Mouse (Mus musculus) MEL (cell line): ENCODE measurements around the gene Kat6b. TPM values are rescaled to one million over a fixed set of nuclear protein-coding genes. Genes with fewer than 3 reads are reported as not detected.

Experiments
- DNase-seq: peaks from one replicate; pipeline ENCODE4 v3.0.0; 2011; ENCODE audit warnings: low read depth, low spot score
- H3K27ac ChIP-seq: 2 replicates; pipeline ENCODE4 v1.5.1; 2012; ENCODE audit warnings: low read depth, mild to moderate bottlenecking, control low read depth, low read length, moderate library complexity; ENCODE audit not compliant: control insufficient read depth
- H3K27me3 ChIP-seq, 2 experiments: fragments of 150-350 bp in 1 of 2; sonication (generic) in 1 of 2; 2 replicates each; pipeline ENCODE4 v1.6.1; 2012; ENCODE audit warnings: low read length in 2 of 2, mild to moderate bottlenecking in 2 of 2, improper control_type of control experiment in 1 of 2, moderate library complexity in 1 of 2; ENCODE audit not compliant: insufficient read depth in 2 of 2, control insufficient read depth in 1 of 2
- H3K36me3 ChIP-seq, 2 experiments: 2 replicates each; pipeline ENCODE4 v1.6.1; 2012 to 2014; ENCODE audit warnings: low read length in 2 of 2, improper control_type of control experiment in 1 of 2, inconsistent platforms in 1 of 2, mild to moderate bottlenecking in 1 of 2; ENCODE audit not compliant: insufficient read depth in 2 of 2, control insufficient read depth in 1 of 2
- H3K4me1 ChIP-seq, 2 experiments: fragments of 150-350 bp in 1 of 2; sonication (generic) in 1 of 2; 2 replicates each; pipeline ENCODE4 v1.6.1; 2012; ENCODE audit warnings: low read length in 2 of 2, improper control_type of control experiment in 1 of 2, mild to moderate bottlenecking in 1 of 2; ENCODE audit not compliant: insufficient read depth in 2 of 2, control insufficient read depth in 1 of 2
- H3K4me3 ChIP-seq, 2 experiments: fragments of 150-350 bp in 1 of 2; sonication (generic) in 1 of 2; 2 replicates each; pipeline ENCODE4 v1.5.1; 2012; ENCODE audit warnings: low read depth in 2 of 2, low read length in 2 of 2, mild to moderate bottlenecking in 2 of 2, moderate library complexity in 2 of 2, control low read depth in 1 of 2, improper control_type of control experiment in 1 of 2; ENCODE audit not compliant: control insufficient read depth in 1 of 2, insufficient read depth in 1 of 2
- H3K79me2 ChIP-seq: 2 replicates; pipeline ENCODE4 v1.6.1; 2012; ENCODE audit warnings: mild to moderate bottlenecking, low read length, moderate library complexity; ENCODE audit not compliant: control insufficient read depth, poor library complexity, insufficient read depth
- H3K9ac ChIP-seq: 2 replicates; pipeline ENCODE4 v1.6.1; 2012; ENCODE audit warnings: low read depth, mild to moderate bottlenecking, control low read depth, low read length, moderate library complexity; ENCODE audit not compliant: control insufficient read depth, poor library complexity, severe bottlenecking
- H3K9me3 ChIP-seq: fragments of 150-350 bp; sonication (generic); replicated peaks from 2 replicates; pipeline ENCODE4 v1.6.1; 2012; ENCODE audit warnings: mild to moderate bottlenecking, low read length, improper control_type of control experiment, moderate library complexity; ENCODE audit not compliant: insufficient read depth
- ETS1 ChIP-seq: IDR thresholded peaks from 2 replicates; pipeline ENCODE4 v1.6.1; 2012; ENCODE audit warnings: low read depth, mild to moderate bottlenecking, inconsistent platforms, low read length, improper control_type of control experiment, moderate library complexity
- JUND ChIP-seq: IDR thresholded peaks from 2 replicates; pipeline ENCODE4 v1.6.1; 2011; ENCODE audit warnings: low read depth, mild to moderate bottlenecking, improper control_type of control experiment, low read length
- MAFK ChIP-seq: IDR thresholded peaks from 2 replicates; pipeline ENCODE4 v1.6.1; 2011; ENCODE audit warnings: low read depth, mild to moderate bottlenecking, low read length, improper control_type of control experiment, borderline replicate concordance
- MAZ ChIP-seq: IDR thresholded peaks from 2 replicates; pipeline ENCODE4 v1.6.1; 2012; ENCODE audit warnings: low read depth, mild to moderate bottlenecking, inconsistent platforms, low read length, improper control_type of control experiment
- MYB ChIP-seq: IDR thresholded peaks from 2 replicates; pipeline ENCODE4 v1.6.1; 2011; ENCODE audit warnings: mild to moderate bottlenecking, low read depth, low read length, improper control_type of control experiment
- NELFE ChIP-seq: IDR thresholded peaks from 2 replicates; pipeline ENCODE4 v1.6.1; 2011; ENCODE audit warnings: low read depth, low read length, improper control_type of control experiment
- SIN3A ChIP-seq: IDR thresholded peaks from 2 replicates; pipeline ENCODE4 v1.6.1; 2012; ENCODE audit warnings: low read length, improper control_type of control experiment, inconsistent platforms
- SMC3 ChIP-seq: IDR thresholded peaks from 2 replicates; pipeline ENCODE4 v1.6.1; 2011; ENCODE audit warnings: low read depth, low read length, improper control_type of control experiment
- USF2 ChIP-seq, 2 experiments: IDR thresholded peaks; 2 replicates each; pipeline ENCODE4 v1.6.1; 2011 to 2012; ENCODE audit warnings: improper control_type of control experiment in 2 of 2, low read length in 2 of 2, borderline replicate concordance in 1 of 2, inconsistent platforms in 1 of 2, low read depth in 1 of 2, mild to moderate bottlenecking in 1 of 2; ENCODE audit not compliant: insufficient read depth in 1 of 2
- ZKSCAN1 ChIP-seq: IDR thresholded peaks from 2 replicates; pipeline ENCODE4 v1.6.1; 2012; ENCODE audit warnings: low read depth, mild to moderate bottlenecking, inconsistent platforms, low read length, improper control_type of control experiment, moderate library complexity
- ZMIZ1 ChIP-seq: IDR thresholded peaks from 2 replicates; pipeline ENCODE4 v1.6.1; 2012; ENCODE audit warnings: low read depth, mild to moderate bottlenecking, inconsistent platforms, low read length, improper control_type of control experiment, moderate library complexity
- ZNF384 ChIP-seq: IDR thresholded peaks from 2 replicates; pipeline ENCODE4 v1.6.1; 2012; ENCODE audit warnings: low read depth, mild to moderate bottlenecking, inconsistent platforms, low read length, improper control_type of control experiment
- polyA plus RNA-seq, 2 experiments: library from polyadenylated mRNA; stranded (reverse) in 1 of 2; unstranded in 1 of 2; fragments of >175 nt in 1 of 2; fragments of >200 nt in 1 of 2; gene quantifications; 2 replicates each; pipeline versions ENCODE4 v1.2.1 to v1.2.4; 2012; ENCODE audit warnings: low replicate concordance in 2 of 2, low read depth in 1 of 2; ENCODE audit not compliant: insufficient read length in 2 of 2, insufficient read depth in 1 of 2, missing spikeins in 1 of 2
- total RNA-seq: library from RNA; depleted of rRNA; stranded (reverse); fragments of 300-350 nt; gene quantifications from 2 replicates; pipeline ENCODE4 v1.2.3, GENCODE M21; 2012

Kat6b gene
- total and polyA plus RNA-seq, 3 experiments = 1.8 to 5.4 TPM; not detected in 1

DNA sequence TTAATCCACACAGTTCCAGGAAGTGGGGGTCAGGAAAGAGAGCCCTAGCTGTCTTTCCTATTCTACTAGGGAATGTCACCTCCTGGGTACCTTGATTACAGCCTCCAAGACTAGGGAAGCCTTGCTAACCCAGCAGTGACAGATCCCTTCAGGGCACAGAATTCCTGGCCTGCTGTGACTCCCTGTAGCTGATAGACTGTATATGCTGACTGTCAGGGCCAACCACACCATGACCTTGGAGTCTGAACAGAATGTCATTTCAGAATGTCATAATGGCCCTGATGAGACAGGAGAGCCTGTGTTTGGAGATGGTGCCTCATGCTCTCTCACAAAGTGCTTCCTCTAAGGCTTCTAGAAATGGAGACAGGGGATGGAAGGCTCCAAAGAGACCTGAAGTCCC is 24.7 kb upstream of the Kat6b start:
- Histone ChIP-seq H3K36me3 (no peaks in the 10 kb centered on the region), H3K9me3 (no peaks in the 10 kb centered on the region), H3K79me2 (no peaks in the 10 kb centered on the region), H3K4me1 (no peaks in the 10 kb centered on the region)
- TF ChIP-seq ZKSCAN1 = no peak
- no peak for TF ChIP-seq ZMIZ1
- no peak for TF ChIP-seq NELFE
- no peak for TF ChIP-seq MYB
- TF ChIP-seq ETS1 = no peak
- TF ChIP-seq, all 39 proteins: peak for 0
- Histone ChIP-seq H3K27me3 (no peaks in the 10 kb centered on the region), H3K27ac (no peak overlapping the region), H3K4me3 (no peak overlapping the region), H3K9ac (no peak overlapping the region)
- DNase-seq = no peak

GRCm38 (mm10) chr14:21457876-21458275 is 23.4 kb upstream of the Kat6b start:
- Histone ChIP-seq H3K27me3 (no peaks in the 10 kb centered on the region), H3K79me2 (no peaks in the 10 kb centered on the region), H3K4me1 (no peaks in the 10 kb centered on the region), H3K4me3 (no peak overlapping the region), H3K9me3 (no peaks in the 10 kb centered on the region), H3K27ac (no peak overlapping the region), H3K36me3 (no peaks in the 10 kb centered on the region), H3K9ac (no peak overlapping the region)
- TF ChIP-seq JUND = no peak
- no peak for TF ChIP-seq MAZ
- no peak for TF ChIP-seq SMC3
- no peak for DNase-seq

- Histone ChIP-seq H3K79me2 (no peaks in the 10 kb centered on the region), H3K4me3 (no peak overlapping the region), H3K36me3 (no peaks in the 10 kb centered on the region), H3K9me3 (no peaks in the 10 kb centered on the region), H3K9ac (no peak overlapping the region), H3K4me1 (no peaks in the 10 kb centered on the region), H3K27ac (no peak overlapping the region), H3K27me3 (no peaks in the 10 kb centered on the region)
- DNase-seq = no peak
- TF ChIP-seq MAFK = no peak
- no peak for TF ChIP-seq SIN3A
- no peak for TF ChIP-seq ZNF384
- TF ChIP-seq NELFE = no peak
- no peak for TF ChIP-seq USF2 (IDR thresholded peaks at IDR 0.05; ENCODE audit: borderline replicate concordance in 1 of 2, insufficient read depth in 1 of 2, low read depth in 1 of 2, low read length in 2 of 2)
- no peak for TF ChIP-seq JUND
Observed at GRCm38 (mm10) chr14:21458696-21459095, 22.5 kb upstream of the Kat6b start.
